8 mouse cellular contexts compared by ENCODE assay signal in the genomic region with DNA sequence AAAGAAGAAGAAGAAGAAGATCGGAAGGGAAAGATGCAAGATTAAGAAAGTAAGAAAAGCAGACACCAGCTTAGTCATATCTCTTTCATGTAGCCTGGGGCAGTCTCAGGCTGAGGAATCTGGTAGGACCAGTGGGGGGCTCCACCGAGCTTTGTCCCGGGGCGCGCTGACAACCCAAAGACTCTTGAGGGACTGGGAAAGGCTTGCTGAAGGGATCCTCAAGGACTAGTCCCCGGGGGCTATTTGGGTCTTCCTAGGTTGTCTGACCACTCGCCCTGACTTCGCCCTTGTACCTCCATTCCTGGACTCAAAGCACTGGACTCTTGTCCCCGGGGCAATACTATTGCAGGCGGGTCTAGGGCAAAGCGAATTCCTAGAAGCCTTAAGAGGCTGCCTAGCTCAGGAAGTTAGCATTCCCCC. TPM values are rescaled to one million over a fixed set of nuclear protein-coding genes. Genes with fewer than 3 reads are reported as not detected.
DNase-seq lines count a peak whose midpoint lies in the region; ATAC-seq and TF ChIP-seq lines count a peak whose summit lies in the region.

No protein-coding gene starts in this region.

- peak overlapping the region; percentile 79 for H3K9ac ChIP-seq in heart, adult 2 months (ENCODE audit: low read depth, low read length)
- H3K9ac ChIP-seq in kidney, embryonic 14.5 days (ENCODE audit: low read depth, low read length): peak overlapping the region; percentile 87
- peak overlapping the region; percentile 83 for H3K9ac ChIP-seq in limb, embryonic 15.5 days
- peak overlapping the region; percentile 74 for H3K9ac ChIP-seq in midbrain, embryonic 15.5 days
- peak overlapping the region; percentile 25 for H3K9ac ChIP-seq in stomach, embryonic 15.5 days

- no peak for TF ChIP-seq POLR2A in heart, adult 2 months (IDR thresholded peaks at IDR 0.05; ENCODE audit: insufficient read depth, low read depth, low read length)

- intact Hi-C loops in heart, adult 2 months (cut with DNase I): loop anchor here (1.0 to 2.0 kb wide), 4 partner anchors 24 to 234 kb away; a partner anchor contains a TSS

- peaks cover 39% of the 10 kb centered on the region for H3K4me1 ChIP-seq in embryonic facial prominence, embryonic 10.5 days
- peaks cover 13% of the 10 kb centered on the region for H3K4me1 ChIP-seq in heart, adult 2 months (ENCODE audit: control insufficient read depth, insufficient read depth, low read length)
- H3K4me1 ChIP-seq in kidney, embryonic 14.5 days (ENCODE audit: control insufficient read depth, insufficient read depth, low read length): peaks cover 29% of the 10 kb centered on the region
- H3K4me1 ChIP-seq in limb, embryonic 15.5 days: peaks cover 47% of the 10 kb centered on the region
- H3K4me1 ChIP-seq in midbrain, embryonic 15.5 days: peaks cover 35% of the 10 kb centered on the region
- H3K4me1 ChIP-seq in stomach, embryonic 15.5 days: peaks cover 33% of the 10 kb centered on the region

- H3K9me3 ChIP-seq in embryonic facial prominence, embryonic 10.5 days: no peaks in the 10 kb centered on the region
- H3K9me3 ChIP-seq in kidney, embryonic 14.5 days (ENCODE audit: control insufficient read depth, low read length): no peaks in the 10 kb centered on the region
- H3K9me3 ChIP-seq in limb, embryonic 15.5 days: no peaks in the 10 kb centered on the region
- no peaks in the 10 kb centered on the region for H3K9me3 ChIP-seq in midbrain, embryonic 15.5 days
- H3K9me3 ChIP-seq in stomach, embryonic 15.5 days: no peaks in the 10 kb centered on the region

- peak overlapping the region; percentile 97 for H3K27ac ChIP-seq in embryonic facial prominence, embryonic 10.5 days (replicated peaks)
- H3K27ac ChIP-seq in heart, adult 2 months: peak overlapping the region; percentile 99
- H3K27ac ChIP-seq in kidney, embryonic 14.5 days (ENCODE audit: low read depth, low read length): peak overlapping the region; percentile 97
- peak overlapping the region; percentile 96 for H3K27ac ChIP-seq in limb, embryonic 15.5 days
- peak overlapping the region; percentile 84 for H3K27ac ChIP-seq in midbrain, embryonic 15.5 days
- H3K27ac ChIP-seq in stomach, embryonic 15.5 days: peak overlapping the region; percentile 97

- TF ChIP-seq EP300 in heart, adult 2 months (IDR thresholded peaks at IDR 0.05; ENCODE audit: insufficient read depth, low read depth, low read length): 0 out of 2 replicates have a peak, but pooled peaks have one; percentile 52

- DNase-seq in B cell, adult 2 months: peak; percentile 77 to 80
- DNase-seq in adrenal gland, postnatal 10 days: peak; percentile 88
- peak; percentile 79 for DNase-seq in embryonic facial prominence, embryonic 10.5 days (ENCODE audit: low spot score)
- peak; percentile 87 to 88 for DNase-seq in heart, adult 2 months

- peak; percentile 16 for ATAC-seq in kidney, embryonic 14.5 days (ENCODE audit: low FRiP score, low TSS enrichment)
- ATAC-seq in limb, embryonic 15.5 days (ENCODE audit: insufficient number of reproducible peaks, low FRiP score, low TSS enrichment, low read depth): no peak; the same call in 1 of the 2 replicates
- peak; percentile 43 for ATAC-seq in midbrain, embryonic 15.5 days (replicated peaks)
- peak; percentile 23 for ATAC-seq in stomach, embryonic 15.5 days (ENCODE audit: insufficient read depth, low FRiP score, low read depth)

- under 1% methylated on average over 11 of the region's 11 CpGs for WGBS in embryonic facial prominence, embryonic 10.5 days
- under 1% methylated on average over 11 of the region's 11 CpGs for WGBS in heart, adult 2 months
- WGBS in kidney, embryonic 14.5 days: 1% methylated on average over 11 of the region's 11 CpGs
- WGBS in limb, embryonic 15.5 days: 1% methylated on average over 11 of the region's 11 CpGs
- WGBS in midbrain, embryonic 15.5 days: under 1% methylated on average over 11 of the region's 11 CpGs
- WGBS in stomach, embryonic 15.5 days: 0% methylated on average over 11 of the region's 11 CpGs

- H3K27me3 ChIP-seq in embryonic facial prominence, embryonic 10.5 days (replicated peaks; ENCODE audit: low read depth, poor library complexity, severe bottlenecking): no peaks in the 10 kb centered on the region
- no peaks in the 10 kb centered on the region for H3K27me3 ChIP-seq in heart, adult 2 months (ENCODE audit: control insufficient read depth, insufficient read depth, low read length)
- H3K27me3 ChIP-seq in kidney, embryonic 14.5 days (ENCODE audit: control insufficient read depth, insufficient read depth, low read length): no peaks in the 10 kb centered on the region
- no peaks in the 10 kb centered on the region for H3K27me3 ChIP-seq in limb, embryonic 15.5 days
- no peaks in the 10 kb centered on the region for H3K27me3 ChIP-seq in midbrain, embryonic 15.5 days (replicated peaks)
- H3K27me3 ChIP-seq in stomach, embryonic 15.5 days (replicated peaks): no peaks in the 10 kb centered on the region

- peaks cover 31% of the 10 kb centered on the region for H3K36me3 ChIP-seq in embryonic facial prominence, embryonic 10.5 days (replicated peaks)
- peaks cover 22% of the 10 kb centered on the region for H3K36me3 ChIP-seq in heart, adult 2 months (ENCODE audit: control insufficient read depth, insufficient read depth, low read length)
- H3K36me3 ChIP-seq in kidney, embryonic 14.5 days (ENCODE audit: control insufficient read depth, insufficient read depth, low read length): peaks cover 22% of the 10 kb centered on the region
- H3K36me3 ChIP-seq in limb, embryonic 15.5 days: peaks cover 21% of the 10 kb centered on the region; the same call in 1 of the 2 replicates
- H3K36me3 ChIP-seq in midbrain, embryonic 15.5 days (replicated peaks): no peaks in the 10 kb centered on the region
- no peaks in the 10 kb centered on the region; the same call in 1 of the 2 replicates for H3K36me3 ChIP-seq in stomach, embryonic 15.5 days

- peak overlapping the region; percentile 88 for H3K4me3 ChIP-seq in embryonic facial prominence, embryonic 10.5 days
- peak overlapping the region; percentile 78 for H3K4me3 ChIP-seq in heart, adult 2 months
- H3K4me3 ChIP-seq in kidney, embryonic 14.5 days (ENCODE audit: low read length): peak overlapping the region; percentile 85
- peak overlapping the region; percentile 82 for H3K4me3 ChIP-seq in limb, embryonic 15.5 days
- H3K4me3 ChIP-seq in midbrain, embryonic 15.5 days: peak overlapping the region; percentile 72
- peak overlapping the region; percentile 84 for H3K4me3 ChIP-seq in stomach, embryonic 15.5 days (replicated peaks)

- peak overlapping the region; percentile 73 for H3K4me2 ChIP-seq in kidney, embryonic 14.5 days (replicated peaks; ENCODE audit: low read depth, low read length)
- peak overlapping the region; percentile 84 for H3K4me2 ChIP-seq in limb, embryonic 15.5 days
- peak overlapping the region; percentile 95 for H3K4me2 ChIP-seq in midbrain, embryonic 15.5 days
- H3K4me2 ChIP-seq in stomach, embryonic 15.5 days: peak overlapping the region; percentile 75

- peak; percentile 88 for TF ChIP-seq CTCF in heart, adult 2 months (IDR thresholded peaks at IDR 0.05)

- no peaks in the 10 kb centered on the region for H3K79me2 ChIP-seq in heart, adult 2 months (replicated peaks; ENCODE audit: control insufficient read depth, insufficient read depth, low read length)

RNA-seq across cellular contexts. Expression of a gene that starts 0.4 kb away (rescaled TPM):
- 100 to 1,000 TPM in 1 of 2 experiments, 10 to 100 TPM in 1; 73.1 to 112 TPM for total RNA-seq in adrenal gland, postnatal 10 days (2021)
- 93.8 and 96.9 TPM in 2 replicates for polyA plus RNA-seq in embryonic facial prominence, embryonic 10.5 days (2016; fragmentation: Nextera tagmentation; extraction: Ambion mirVana)
- 10 to 100 TPM; 45.8 to 60.2 TPM for total RNA-seq in heart, adult 2 months (2021)
- 77.7 and 110 TPM in 2 replicates for polyA plus RNA-seq in heart, adult 2 months (2012; rRNA removed)
- 87.0 and 118 TPM in 2 replicates for polyA plus RNA-seq in kidney, embryonic 14.5 days (2014; fragmentation: Nextera tagmentation; extraction: Ambion mirVana)
- 107 and 138 TPM in 2 replicates for polyA plus RNA-seq in limb, embryonic 15.5 days (2015; fragmentation: Nextera tagmentation; extraction: Ambion mirVana)
- polyA plus RNA-seq in midbrain, embryonic 15.5 days (2015; fragmentation: Nextera tagmentation; extraction: Ambion mirVana): 54.9 and 56.0 TPM in 2 replicates
- polyA plus RNA-seq in stomach, embryonic 15.5 days (2015; fragmentation: Nextera tagmentation; extraction: Ambion mirVana): 96.9 and 105 TPM in 2 replicates

RNA-seq across cellular contexts. Expression of a gene that starts 24.1 kb away (rescaled TPM):
- 1 to 10 TPM; 2.8 to 8.6 TPM for total RNA-seq in adrenal gland, postnatal 10 days (2021)
- polyA plus RNA-seq in embryonic facial prominence, embryonic 10.5 days (2016; fragmentation: Nextera tagmentation; extraction: Ambion mirVana): 3.9 and 5.1 TPM in 2 replicates
- under 1 TPM; 0.14 to 0.16 TPM for total RNA-seq in heart, adult 2 months (2021)
- polyA plus RNA-seq in heart, adult 2 months (2012; rRNA removed): 0.50 and 0.94 TPM in 2 replicates
- polyA plus RNA-seq in kidney, embryonic 14.5 days (2014; fragmentation: Nextera tagmentation; extraction: Ambion mirVana): 3.1 and 3.3 TPM in 2 replicates
- polyA plus RNA-seq in limb, embryonic 15.5 days (2015; fragmentation: Nextera tagmentation; extraction: Ambion mirVana): 25.4 and 30.1 TPM in 2 replicates
- 0.37 and 0.43 TPM in 2 replicates for polyA plus RNA-seq in midbrain, embryonic 15.5 days (2015; fragmentation: Nextera tagmentation; extraction: Ambion mirVana)
- polyA plus RNA-seq in stomach, embryonic 15.5 days (2015; fragmentation: Nextera tagmentation; extraction: Ambion mirVana): 16.3 and 16.9 TPM in 2 replicates

RNA-seq across cellular contexts. Expression of a gene that starts 24.6 kb away (rescaled TPM):
- 1 to 10 TPM in 1 of 2 experiments, under 1 TPM in 1; 0.81 to 1.2 TPM for total RNA-seq in adrenal gland, postnatal 10 days (2021)
- 0.74 and 0.90 TPM in 2 replicates for polyA plus RNA-seq in embryonic facial prominence, embryonic 10.5 days (2016; fragmentation: Nextera tagmentation; extraction: Ambion mirVana)
- under 1 TPM; 0.60 to 0.61 TPM for total RNA-seq in heart, adult 2 months (2021)
- 0.82 and 0.88 TPM in 2 replicates for polyA plus RNA-seq in heart, adult 2 months (2012; rRNA removed)
- 0.05 and 0.11 TPM in 2 replicates for polyA plus RNA-seq in kidney, embryonic 14.5 days (2014; fragmentation: Nextera tagmentation; extraction: Ambion mirVana)
- 0.15 and 0.19 TPM in 2 replicates for polyA plus RNA-seq in limb, embryonic 15.5 days (2015; fragmentation: Nextera tagmentation; extraction: Ambion mirVana)
- 7.4 and 8.0 TPM in 2 replicates for polyA plus RNA-seq in midbrain, embryonic 15.5 days (2015; fragmentation: Nextera tagmentation; extraction: Ambion mirVana)
- polyA plus RNA-seq in stomach, embryonic 15.5 days (2015; fragmentation: Nextera tagmentation; extraction: Ambion mirVana): 0.22 and 0.23 TPM in 2 replicates

RNA-seq across cellular contexts. Expression of a gene that starts 51.0 kb away (rescaled TPM):
- 1 to 10 TPM; 1.0 to 1.9 TPM for total RNA-seq in adrenal gland, postnatal 10 days (2021)
- not detected in 2 replicates for polyA plus RNA-seq in embryonic facial prominence, embryonic 10.5 days (2016; fragmentation: Nextera tagmentation; extraction: Ambion mirVana)
- total RNA-seq in heart, adult 2 months (2021): not detected
- polyA plus RNA-seq in heart, adult 2 months (2012; rRNA removed): 0.20 and 0.29 TPM in 2 replicates
- not detected in 2 replicates for polyA plus RNA-seq in kidney, embryonic 14.5 days (2014; fragmentation: Nextera tagmentation; extraction: Ambion mirVana)
- not detected in 2 replicates for polyA plus RNA-seq in limb, embryonic 15.5 days (2015; fragmentation: Nextera tagmentation; extraction: Ambion mirVana)
- not detected in 2 replicates for polyA plus RNA-seq in midbrain, embryonic 15.5 days (2015; fragmentation: Nextera tagmentation; extraction: Ambion mirVana)
- not detected in 2 replicates for polyA plus RNA-seq in stomach, embryonic 15.5 days (2015; fragmentation: Nextera tagmentation; extraction: Ambion mirVana)

RNA-seq across cellular contexts. Expression of a gene that starts 56.2 kb away (rescaled TPM):
- 1 to 10 TPM in 1 of 2 experiments, under 1 TPM in 1; 0.99 to 2.0 TPM for total RNA-seq in adrenal gland, postnatal 10 days (2021)
- polyA plus RNA-seq in embryonic facial prominence, embryonic 10.5 days (2016; fragmentation: Nextera tagmentation; extraction: Ambion mirVana): not detected in 2 replicates
- under 1 TPM in 1 of 2 experiments, not detected in 1; 0.27 TPM for total RNA-seq in heart, adult 2 months (2021)
- not detected in 2 replicates for polyA plus RNA-seq in heart, adult 2 months (2012; rRNA removed)
- not detected in 2 replicates for polyA plus RNA-seq in kidney, embryonic 14.5 days (2014; fragmentation: Nextera tagmentation; extraction: Ambion mirVana)
- not detected in 2 replicates for polyA plus RNA-seq in limb, embryonic 15.5 days (2015; fragmentation: Nextera tagmentation; extraction: Ambion mirVana)
- polyA plus RNA-seq in midbrain, embryonic 15.5 days (2015; fragmentation: Nextera tagmentation; extraction: Ambion mirVana): not detected in 2 replicates
- not detected in 2 replicates for polyA plus RNA-seq in stomach, embryonic 15.5 days (2015; fragmentation: Nextera tagmentation; extraction: Ambion mirVana)

Comparison
In these comparisons a context has a peak if more than half of its experiments do, and no peak if none do; other contexts are left out.
1. H3K9ac ChIP-seq: peak in every context shown above with its lines; median percentile 87 in kidney, embryonic 14.5 days; 83 in limb, embryonic 15.5 days; 79 in heart, adult 2 months; 74 in midbrain, embryonic 15.5 days; 25 in stomach, embryonic 15.5 days.